Mouse (Mus musculus) left cerebral cortex, adult 2 months (tissue): ENCODE measurements at regions not wholly inside any gene's neighbourhood (a gene's known extent, or its start where the extent isn't known, plus 50 kb on each side); places are given as distances from the start of the nearest gene placed in this dataset.

Experiments
- DNase-seq, 2 experiments: peaks; one replicate each; pipeline ENCODE4 v3.0.0; 2021 to 2022; ENCODE audit warnings: low spot score in 2 of 2, mixed read lengths in 1 of 2; ENCODE audit errors: extremely low spot score in 1 of 2
- H3K27ac ChIP-seq: fragments of 200-600 bp; 2 replicates; pipeline ENCODE4 v1.8.1; 2022
- H3K4me3 ChIP-seq: fragments of 200-600 bp; 2 replicates; pipeline ENCODE4 v1.8.1; 2022
- CTCF ChIP-seq: fragments of 200-600 bp; IDR thresholded peaks from 2 replicates; pipeline ENCODE4 v1.8.1; 2022; ENCODE audit warnings: antibody characterized with exemption, mild to moderate bottlenecking, moderate library complexity
- intact Hi-C: fragments of 180-260 bp; cut with DNase I; formaldehyde crosslinking; loops from one replicate; pipeline ENCODE4 v1.15.1; 2025

DNA sequence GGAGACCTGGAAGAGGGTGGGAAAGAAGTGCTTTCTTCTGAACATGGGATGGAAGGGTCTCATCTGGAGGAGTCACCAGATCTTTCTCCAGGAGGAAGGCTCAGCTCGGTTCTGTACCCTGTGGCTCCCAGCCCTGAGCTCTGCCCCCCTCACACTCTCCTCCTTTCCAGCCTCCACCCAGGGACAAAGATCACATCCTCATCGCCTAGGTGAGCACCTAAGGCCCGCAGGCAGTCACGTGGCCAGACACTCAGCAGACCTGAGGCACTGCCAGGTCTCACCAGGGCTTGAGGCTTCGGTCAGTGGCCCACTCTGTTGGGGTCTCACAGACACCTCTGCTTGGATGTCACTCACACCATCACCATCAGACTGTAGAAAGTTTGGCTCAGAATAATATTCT, 200.0 kb downstream of the Ptpru start:
- no peak for DNase-seq
- H3K4me3 ChIP-seq = no peak overlapping the region
- intact Hi-C loops = no loop called here
- TF ChIP-seq CTCF = no peak
- no peak overlapping the region for H3K27ac ChIP-seq

DNA sequence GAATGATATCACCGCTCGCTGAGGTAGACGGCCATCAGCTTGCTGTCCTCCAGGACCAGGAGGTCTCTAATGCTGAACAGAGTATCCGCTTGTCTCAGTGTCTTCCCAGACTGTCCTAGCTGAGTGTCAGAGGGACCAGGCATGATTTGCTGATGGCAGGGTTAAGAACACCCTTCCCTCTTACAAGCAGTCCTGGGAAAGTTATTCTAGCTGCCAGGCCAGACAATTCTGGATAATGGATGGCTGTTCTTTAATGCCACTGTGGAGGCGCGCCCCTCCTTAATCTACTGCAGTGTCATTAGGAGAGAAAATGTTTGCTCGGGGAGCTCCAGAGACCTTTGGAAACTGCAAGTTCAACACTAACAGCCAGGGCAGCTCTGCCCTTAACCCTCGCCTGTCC, 182.1 kb downstream of the Ptpru start:
- no peak for TF ChIP-seq CTCF
- H3K27ac ChIP-seq = no peak overlapping the region
- intact Hi-C loops = no loop called here
- no peak for DNase-seq
- no peak overlapping the region for H3K4me3 ChIP-seq

DNA sequence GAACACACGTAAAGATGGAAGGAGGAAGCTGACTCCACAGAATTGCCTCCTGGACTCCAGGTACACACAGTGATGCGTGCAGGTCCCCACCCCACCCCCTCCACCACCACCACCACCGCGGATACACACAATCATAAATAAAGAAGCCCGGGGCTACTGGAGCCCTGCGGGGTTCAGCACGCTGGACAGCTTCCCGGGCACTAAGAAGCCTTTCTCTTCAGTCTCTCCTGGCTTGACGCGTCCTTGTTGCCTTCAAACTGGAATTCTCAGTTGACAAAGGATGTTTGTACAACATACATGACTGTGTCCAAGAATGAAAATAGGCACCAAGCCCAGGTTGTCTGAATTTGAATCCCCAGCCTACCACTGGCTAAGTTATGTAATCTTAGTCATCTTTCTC, 180.2 kb downstream of the Ptpru start:
- DNase-seq = no peak
- no peak for TF ChIP-seq CTCF
- H3K4me3 ChIP-seq = no peak overlapping the region
- intact Hi-C loops = no loop called here
- H3K27ac ChIP-seq = no peak overlapping the region

DNA sequence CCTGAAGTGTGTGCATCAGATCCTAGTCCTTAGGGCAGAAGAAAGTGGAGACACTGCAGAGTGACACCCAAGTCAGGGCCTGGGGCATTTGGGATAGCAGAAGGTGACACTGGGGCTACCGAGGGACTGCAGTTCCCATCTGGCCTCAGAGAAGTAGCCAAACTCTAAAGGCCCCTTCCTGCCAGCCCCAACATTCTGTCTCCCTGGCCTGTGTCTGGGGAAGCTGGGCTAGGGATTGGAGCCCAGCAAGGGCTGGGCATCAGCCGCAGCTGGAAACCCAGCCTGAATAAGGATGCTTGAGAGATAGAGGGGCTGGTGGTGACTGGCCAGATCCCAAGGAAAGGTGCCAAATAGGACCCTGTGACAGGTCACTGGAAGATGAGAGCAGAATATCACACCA, 177.2 kb downstream of the Ptpru start:
- Histone ChIP-seq H3K4me3 (no peak overlapping the region), H3K27ac (no peak overlapping the region)
- TF ChIP-seq CTCF = no peak
- no peak for DNase-seq
- intact Hi-C loops = no loop called here

DNA sequence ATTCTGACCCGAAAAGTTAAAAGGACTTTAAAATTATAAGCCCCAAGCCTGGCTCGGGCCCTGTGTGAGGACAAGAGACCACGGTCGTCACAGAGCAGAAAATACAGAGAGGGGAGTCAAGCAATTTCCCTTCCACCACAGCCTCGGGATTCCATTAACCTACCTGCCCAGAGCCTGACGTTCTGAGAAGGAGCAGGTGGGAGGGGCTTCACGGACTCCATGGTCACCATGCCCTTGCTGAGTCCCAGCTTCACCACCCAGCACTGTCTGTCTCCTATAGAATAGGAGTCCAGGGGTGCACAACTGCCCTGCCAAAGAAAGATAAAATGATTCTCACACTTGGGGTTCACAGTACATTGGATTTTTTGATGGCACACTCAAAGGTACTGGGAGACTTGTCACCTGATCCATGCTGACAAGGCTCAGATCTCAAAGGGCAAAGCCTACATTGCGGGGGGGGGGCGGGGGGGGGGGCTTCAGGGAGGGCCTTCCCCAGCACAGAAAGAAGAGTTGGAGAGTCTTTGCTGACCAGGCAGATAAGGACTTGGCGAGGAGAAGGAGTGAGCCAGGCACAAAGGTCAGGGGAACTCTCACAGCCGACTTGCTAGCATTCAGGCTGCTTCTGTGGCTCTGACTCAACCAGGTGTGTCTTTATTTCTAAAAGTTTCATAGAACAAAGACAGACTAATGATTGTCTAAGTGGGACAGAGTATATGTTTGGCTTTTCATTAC, 166.1 kb downstream of the Ptpru start:
- intact Hi-C loops = no loop called here
- no peak for TF ChIP-seq CTCF

DNA sequence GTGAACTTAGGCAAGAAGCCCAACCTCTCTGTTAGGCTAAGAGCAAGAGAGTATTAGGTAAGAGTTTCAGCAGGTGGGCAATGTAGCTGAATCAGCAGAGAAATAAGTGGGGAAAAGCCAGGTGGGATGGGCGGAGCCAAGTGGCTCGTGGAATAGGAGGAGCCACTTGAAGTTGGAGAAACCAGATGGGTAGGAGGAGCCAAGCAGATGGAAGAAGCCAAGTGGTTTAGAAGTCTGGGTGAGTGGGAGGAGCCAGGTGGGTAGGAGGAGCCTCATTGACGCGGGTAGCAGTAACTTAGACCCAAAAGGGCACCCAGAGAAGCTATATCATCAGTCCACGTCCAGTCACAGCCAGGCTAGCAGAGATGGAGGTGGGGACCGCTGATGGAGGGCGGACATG, 160.1 kb downstream of the Ptpru start:
- Histone ChIP-seq H3K4me3 (no peak overlapping the region), H3K27ac (no peak overlapping the region)
- no peak for TF ChIP-seq CTCF
- no peak for DNase-seq
- intact Hi-C loops = no loop called here

More for the DNA sequence above, 166.1 kb downstream of the Ptpru start:
- H3K27ac ChIP-seq = no peak overlapping the region
- no peak overlapping the region for H3K4me3 ChIP-seq
- DNase-seq = no peak

DNA sequence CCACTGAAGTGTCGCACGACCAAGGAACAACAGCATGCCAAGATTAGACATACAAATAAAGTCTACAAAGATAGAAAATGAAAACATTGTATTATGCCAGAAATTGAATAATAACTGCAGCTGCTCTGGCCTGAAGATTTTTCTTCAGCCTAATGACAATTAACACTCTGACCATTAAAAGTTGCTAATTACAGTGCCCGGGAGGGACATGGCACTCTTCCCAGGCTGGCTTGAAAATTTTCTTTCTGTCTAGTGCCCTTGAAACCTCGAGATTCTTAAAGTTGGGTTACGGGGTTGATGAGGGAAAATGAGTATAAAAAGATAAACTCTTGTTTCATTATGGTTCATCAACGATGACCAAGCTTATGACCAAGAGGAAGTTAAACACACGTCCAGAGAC, 154.9 kb downstream of the Ptpru start:
- no peak overlapping the region for H3K4me3 ChIP-seq
- H3K27ac ChIP-seq = no peak overlapping the region
- intact Hi-C loops = no loop called here
- no peak for TF ChIP-seq CTCF
- no peak for DNase-seq

DNA sequence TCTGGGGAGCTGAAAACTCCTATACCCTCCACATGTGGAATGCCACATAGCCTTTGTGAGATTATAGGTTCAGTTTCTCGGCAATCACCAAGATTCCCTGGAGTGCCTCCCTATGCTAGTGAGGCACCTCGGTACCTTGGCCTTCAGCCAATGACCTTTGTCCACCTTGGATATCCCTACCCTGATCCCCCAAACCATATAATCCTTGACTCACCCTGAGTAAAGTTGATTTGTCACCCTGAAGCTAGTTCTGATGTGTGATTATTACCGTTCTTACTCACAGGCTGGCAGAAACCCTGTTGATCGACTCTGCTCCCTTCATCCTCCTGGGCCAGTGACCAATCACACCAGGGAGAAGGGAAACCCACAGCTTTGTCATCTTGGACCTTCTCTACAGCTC, 152.5 kb downstream of the Ptpru start:
- intact Hi-C loops = no loop called here
- no peak overlapping the region for H3K27ac ChIP-seq
- H3K4me3 ChIP-seq = no peak overlapping the region
- no peak for DNase-seq
- TF ChIP-seq CTCF = no peak

DNA sequence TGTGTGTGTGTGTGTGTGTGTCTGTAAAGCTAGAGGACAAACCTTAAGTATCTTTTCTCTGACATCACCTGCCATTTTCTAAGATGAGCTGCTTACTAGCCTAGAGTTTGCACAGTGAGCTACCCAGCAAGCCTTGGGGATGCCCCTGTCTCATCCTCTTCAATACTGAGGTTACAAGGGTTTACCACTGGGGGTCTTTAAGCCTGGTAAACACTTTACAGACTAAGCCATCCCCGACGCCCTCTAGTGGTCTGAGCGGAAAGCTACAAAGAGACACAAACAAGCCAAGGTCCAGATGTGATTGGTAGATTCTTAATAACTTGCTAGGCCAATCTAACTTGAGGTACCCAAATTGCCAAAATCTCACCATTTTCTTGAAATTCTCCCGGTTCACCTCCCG, 143.9 kb downstream of the Ptpru start:
- no peak for DNase-seq
- H3K27ac ChIP-seq = no peak overlapping the region
- intact Hi-C loops = no loop called here
- TF ChIP-seq CTCF = peak; percentile 50
- H3K4me3 ChIP-seq = no peak overlapping the region

DNA sequence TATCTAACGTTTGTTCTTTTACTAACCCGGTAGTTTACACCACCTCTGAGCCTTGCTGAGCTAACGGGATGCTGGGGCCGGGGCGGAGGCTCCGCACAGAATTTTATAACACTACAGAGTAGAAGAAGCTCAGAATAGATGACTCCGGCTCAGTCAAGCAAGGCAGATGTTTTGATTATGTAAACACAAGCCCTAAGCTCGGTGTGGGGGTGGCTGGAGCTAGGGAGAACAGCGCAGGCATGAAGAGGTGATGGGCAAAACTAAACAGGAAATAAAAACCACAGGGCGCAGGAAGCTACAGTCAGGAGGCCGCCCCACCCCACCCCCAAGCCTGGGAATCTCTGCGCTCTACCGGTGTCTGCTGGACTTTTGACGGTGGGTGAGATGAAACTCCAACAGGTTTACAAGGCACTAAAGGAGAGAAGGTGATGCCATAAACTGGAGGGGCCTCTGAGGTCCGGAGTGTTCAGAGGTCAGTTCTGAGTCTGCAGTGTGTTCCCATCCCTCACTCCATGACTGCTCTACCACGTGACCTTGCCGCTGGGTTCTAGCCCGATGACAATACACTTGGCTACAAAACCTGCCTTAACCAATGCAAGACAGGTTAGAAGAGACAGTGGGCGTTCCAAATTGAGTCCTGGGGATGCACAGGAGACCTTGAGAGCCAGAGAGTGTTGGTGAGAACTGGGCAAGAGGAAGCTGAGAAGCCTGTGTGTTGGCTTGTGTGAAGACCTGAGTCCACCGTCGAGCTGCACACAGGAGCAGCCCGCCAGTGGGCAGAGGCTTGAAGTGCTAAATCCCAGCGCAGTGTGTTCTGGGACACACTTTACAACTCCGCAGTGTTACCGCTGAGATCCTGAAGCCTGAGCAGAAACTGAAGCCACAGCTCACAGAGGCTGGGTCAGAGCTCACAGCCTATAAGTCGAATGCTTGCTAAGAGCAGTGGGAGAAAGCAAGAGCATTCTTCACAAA, 141.9 kb downstream of the Ptpru start:
- Histone ChIP-seq H3K4me3 (no peak overlapping the region), H3K27ac (0 out of 2 replicates have a peak overlapping the region, but pooled peaks have one; percentile 8)
- TF ChIP-seq CTCF = no peak
- peak; percentile 42 to 52 for DNase-seq
- intact Hi-C loops = no loop called here
